Mouse (Mus musculus) c-Kit-negative CD71-positive TER-119-positive erythroid progenitor cells, embryonic 14.5 days (primary cell): ENCODE data around the gene Agr2.

Experiments
- DNase-seq: peaks from one replicate; pipeline ENCODE4 v3.0.0-alpha.2; 2013; ENCODE audit warnings: low read depth, low spot score

Agr2 gene

GRCm38 (mm10) chr12:36026126-36026525, 33.4 kb downstream of the Agr2 start:
- no peak for DNase-seq

- no peak for DNase-seq
Measured at GRCm38 (mm10) chr12:36027171-36027570, 34.5 kb downstream of the Agr2 start.

DNA sequence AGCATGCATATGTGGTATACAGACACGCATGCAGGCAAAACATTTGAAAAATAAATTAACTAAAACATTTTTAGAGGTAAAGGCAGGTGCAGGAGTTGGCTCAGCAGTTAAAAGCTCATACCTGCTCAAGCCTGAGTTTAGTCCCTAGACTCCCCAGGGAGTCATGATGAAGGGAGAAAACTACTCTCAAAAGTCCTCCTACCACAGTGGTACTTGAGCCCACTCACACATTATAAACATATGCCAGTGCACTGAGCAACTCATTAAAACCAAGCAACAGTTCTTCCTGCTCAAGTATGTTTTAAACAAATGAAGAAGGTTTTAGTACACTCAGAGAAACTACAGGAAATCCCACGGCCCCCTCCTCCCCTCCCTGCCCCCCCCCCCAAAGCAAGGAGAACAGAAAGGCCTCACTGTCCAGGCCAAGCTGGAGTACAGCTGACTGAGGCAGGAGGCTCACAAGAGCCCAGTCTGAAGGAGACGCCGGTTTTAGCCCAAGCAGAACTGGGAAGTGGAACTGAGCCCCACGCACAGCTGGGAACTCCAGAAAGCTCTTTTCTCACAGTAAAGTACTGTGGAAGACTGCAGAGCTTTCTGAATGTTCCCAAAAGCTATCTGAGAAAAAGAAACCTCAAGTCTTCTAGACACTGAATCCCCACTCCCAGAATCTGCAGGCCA, 36.4 kb downstream of the Agr2 start:
- no peak for DNase-seq

GRCm38 (mm10) chr12:36029687-36030086, 37.0 kb downstream of the Agr2 start:
- no peak for DNase-seq

DNA sequence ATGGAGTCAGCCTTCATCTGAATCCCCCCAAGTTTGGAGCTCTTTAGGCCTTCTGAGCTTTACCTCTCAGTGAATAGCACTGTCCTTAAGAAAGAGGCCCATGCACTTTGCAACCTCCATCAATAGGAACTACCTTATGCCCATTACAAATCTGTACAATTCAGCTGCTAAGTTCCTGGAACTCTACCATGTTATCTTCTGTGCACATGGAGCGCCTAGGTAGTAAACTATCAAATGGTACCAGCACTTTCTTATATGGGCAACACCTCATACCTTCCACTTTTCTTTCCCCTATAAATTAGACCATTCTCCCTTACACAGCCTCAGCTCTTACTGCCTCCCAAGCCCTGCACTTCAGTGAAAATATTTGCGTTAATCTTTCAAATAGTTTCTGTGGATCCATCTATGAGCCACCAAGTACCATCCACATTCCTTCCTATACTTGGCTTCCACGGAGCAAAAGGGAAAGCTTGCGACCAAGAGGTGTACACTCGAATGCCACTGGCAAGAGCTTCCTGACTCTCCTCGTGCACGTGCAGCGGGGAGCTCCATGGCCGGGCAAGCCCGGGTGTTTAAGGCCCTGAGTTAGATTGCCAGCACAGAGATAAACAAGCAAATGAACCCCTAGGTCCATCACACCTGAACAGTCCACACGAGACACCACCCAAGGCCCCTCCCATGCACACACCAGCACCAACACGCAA, 38.1 kb downstream of the Agr2 start:
- DNase-seq, result no peak

DNA sequence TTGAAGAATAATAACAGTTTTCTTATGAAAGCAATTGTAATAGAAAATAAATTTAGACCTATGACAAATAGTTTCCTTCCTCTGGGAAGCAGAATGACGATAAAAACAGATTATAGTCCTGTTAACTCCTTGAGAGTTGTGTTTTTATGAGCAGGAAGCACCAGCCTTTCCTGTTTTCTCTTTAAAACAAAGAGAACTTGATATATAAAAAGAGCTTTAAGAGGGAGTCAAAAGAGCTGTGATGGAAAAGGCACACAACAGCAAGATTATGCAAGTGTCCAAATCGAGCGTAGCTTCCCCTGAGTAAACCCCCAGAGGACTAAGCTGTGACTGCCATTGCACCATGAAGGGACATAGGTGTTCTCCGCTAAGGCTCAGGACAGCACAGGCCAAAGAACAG, 39.7 kb downstream of the Agr2 start:
- DNase-seq, result no peak

- no peak for DNase-seq
Measured at GRCm38 (mm10) chr12:36035501-36035900, 42.8 kb downstream of the Agr2 start.

GRCm38 (mm10) chr12:36036121-36036520, 43.4 kb downstream of the Agr2 start:
- DNase-seq, result no peak

DNA sequence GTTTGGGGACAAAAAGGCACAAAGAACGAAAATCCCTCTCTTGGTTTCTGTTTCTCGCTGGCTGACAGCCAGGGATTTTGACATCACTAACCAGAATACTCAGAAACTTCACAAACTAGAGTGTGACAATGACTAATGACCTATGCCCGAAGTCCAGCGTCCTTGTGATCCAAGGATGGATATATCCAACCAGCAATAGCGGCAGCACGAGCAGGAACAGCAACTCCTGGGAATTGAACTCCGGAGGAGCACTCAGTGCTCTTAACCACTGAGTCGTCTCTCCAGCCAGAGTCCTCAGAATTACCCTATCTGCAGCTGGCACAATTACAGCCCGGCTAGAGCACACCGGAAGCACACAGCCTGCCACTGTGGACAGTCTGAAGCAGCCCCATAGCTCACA, 44.1 kb downstream of the Agr2 start:
- no peak for DNase-seq

- DNase-seq, result no peak
Measured at GRCm38 (mm10) chr12:36039541-36040084, 46.9 kb downstream of the Agr2 start.

GRCm38 (mm10) chr12:36040571-36041280, 48.0 kb downstream of the Agr2 start:
- DNase-seq, result no peak

DNA sequence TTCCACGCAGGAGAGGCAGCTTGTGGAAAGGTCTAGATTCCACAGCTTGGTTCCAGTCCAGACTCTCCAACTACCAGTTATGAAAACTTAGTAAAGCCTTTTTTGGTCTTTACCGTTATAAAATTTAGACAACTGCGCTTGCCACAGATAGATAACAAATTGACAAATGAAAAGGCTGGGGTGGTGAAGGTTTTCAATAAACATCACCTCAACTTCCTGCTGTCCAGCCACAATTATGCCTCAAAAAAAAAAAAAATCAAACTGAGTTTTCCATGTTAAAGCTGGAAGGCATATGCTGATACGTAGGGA, 48.5 kb downstream of the Agr2 start:
- no peak for DNase-seq

GRCm38 (mm10) chr12:36041703-36042347, 49.1 kb downstream of the Agr2 start:
- DNase-seq, result no peak

DNA sequence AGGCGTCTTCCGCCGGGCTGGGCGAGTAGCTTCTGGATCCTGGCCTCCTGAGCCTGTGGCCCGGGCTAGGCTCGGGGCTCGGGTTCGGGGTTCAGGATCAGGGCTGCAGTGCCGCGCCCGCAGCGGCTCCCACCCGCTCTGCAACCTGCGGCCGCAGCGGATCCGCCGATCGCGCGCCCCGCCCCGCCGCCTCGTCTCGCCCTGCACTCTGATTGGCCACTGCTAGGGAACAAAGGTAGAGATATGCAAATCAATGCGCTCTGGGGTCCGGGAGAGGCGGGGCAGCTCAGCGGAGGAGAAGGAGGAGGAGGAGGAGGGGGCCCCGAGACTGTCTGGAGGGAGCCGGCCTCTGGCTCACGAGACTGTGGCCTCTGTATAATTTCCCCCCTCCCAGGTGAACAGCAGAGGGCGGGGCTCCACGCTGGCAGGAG, 49.7 kb downstream of the Agr2 start, which contains the start of gene Tspan13:
Tspan13 (minus strand) TSS at position 153 of the 431 bp plus-strand sequence.
- peak; percentile 34 for DNase-seq

DNA sequence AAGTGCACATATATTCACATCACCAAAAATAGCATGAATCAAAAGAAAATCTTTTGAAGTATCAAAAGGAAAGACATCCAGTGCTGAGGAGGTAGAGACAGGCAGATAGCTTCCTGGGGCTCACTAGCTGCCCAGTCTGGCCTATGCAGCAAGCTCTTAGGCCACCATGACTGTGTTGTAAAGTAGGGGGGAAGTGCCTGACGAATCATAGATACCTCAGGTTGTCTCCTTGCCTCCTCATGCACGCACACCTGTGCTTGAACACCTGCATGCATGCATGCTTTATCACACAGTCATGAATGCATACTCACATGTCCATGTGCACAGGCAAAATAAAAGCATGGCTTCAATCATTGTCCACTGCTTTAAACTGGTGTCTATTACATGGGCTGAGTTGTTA, 52.0 kb downstream of the Agr2 start:
- no peak for DNase-seq

DNA sequence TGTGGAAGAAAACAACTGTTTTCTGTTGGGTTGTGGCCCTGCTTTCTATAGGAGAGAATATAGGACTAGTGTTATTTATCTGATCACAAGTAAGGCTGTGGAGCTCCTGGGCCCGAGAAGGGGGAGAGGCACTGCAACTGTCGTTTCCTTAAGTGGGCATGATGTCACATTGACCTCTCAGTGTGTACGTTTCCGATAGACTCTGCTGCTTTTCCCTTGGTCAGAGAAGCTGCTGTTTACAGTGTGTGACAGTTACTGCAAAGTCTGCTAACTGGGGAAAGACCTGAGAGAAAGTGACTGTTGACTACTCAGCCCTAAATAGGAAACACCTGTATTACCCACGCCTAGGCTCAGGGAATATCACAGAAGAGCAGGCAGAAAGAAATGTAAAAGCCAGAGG, 53.5 kb downstream of the Agr2 start:
- no peak for DNase-seq

DNA sequence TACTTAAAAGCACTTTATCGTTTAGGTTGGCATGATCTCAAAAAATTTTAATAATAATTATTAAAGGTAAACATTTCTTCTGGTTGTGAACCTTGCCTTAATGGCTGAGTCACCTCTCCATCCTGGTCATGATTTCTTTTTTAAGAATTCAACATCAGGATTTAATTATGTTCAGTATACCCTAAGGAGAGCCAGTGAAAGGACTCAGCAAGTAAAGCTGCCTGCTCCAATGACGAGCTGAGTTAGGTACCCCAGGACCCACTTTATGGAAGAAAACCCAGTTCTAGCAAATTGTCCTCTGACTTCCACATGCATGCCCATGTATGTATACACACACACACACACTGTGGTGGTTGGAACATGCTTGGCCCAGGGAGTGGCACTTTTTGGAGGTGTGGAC, 54.9 kb downstream of the Agr2 start:
- DNase-seq, result no peak

- no peak for DNase-seq
Measured at GRCm38 (mm10) chr12:36050276-36050675, 57.6 kb downstream of the Agr2 start.
